Mouse (Mus musculus) embryonic facial prominence, embryonic 14.5 days (tissue): ENCODE measurements at regions not wholly inside any gene's neighbourhood (a gene's known extent, or its start where the extent isn't known, plus 50 kb on each side); places are given as distances from the start of the nearest gene placed in this dataset.

ENCODE experiments used
- ATAC-seq: fragments of 200-750 bp; cut with Nextera tagmentation; 2 replicates; pipeline ENCODE4 v1.8.0; 2017; ENCODE audit warnings: low read depth, moderate number of reproducible peaks, moderate TSS enrichment
- DNase-seq: peaks from one replicate; pipeline ENCODE4 v3.0.0-alpha.2; 2015; ENCODE audit warnings: low spot score
- H3K27ac ChIP-seq: fragments of 300-500 bp; sonication (generic); replicated peaks from 2 replicates; pipeline ENCODE4 v1.5.1; 2014; ENCODE audit warnings: low read depth, mild to moderate bottlenecking, low read length, moderate library complexity
- H3K27me3 ChIP-seq: fragments of 300-500 bp; sonication (generic); replicated peaks from 2 replicates; pipeline ENCODE4 v1.6.1; 2014; ENCODE audit warnings: low read length; ENCODE audit not compliant: control insufficient read depth, insufficient read depth
- H3K36me3 ChIP-seq: fragments of 300-500 bp; sonication (generic); 2 replicates; pipeline ENCODE4 v1.6.1; 2014; ENCODE audit warnings: low read length, mixed read lengths; ENCODE audit not compliant: control insufficient read depth, insufficient read depth
- H3K4me1 ChIP-seq: fragments of 300-500 bp; sonication (generic); 2 replicates; pipeline ENCODE4 v1.6.1; 2014; ENCODE audit warnings: antibody characterized with exemption, low read length; ENCODE audit not compliant: control insufficient read depth, insufficient read depth
- H3K4me2 ChIP-seq: fragments of 300-500 bp; sonication (generic); 2 replicates; pipeline ENCODE4 v1.6.1; 2014; ENCODE audit warnings: low read depth, mild to moderate bottlenecking, low read length, moderate library complexity, mixed read lengths
- H3K4me3 ChIP-seq: fragments of 300-500 bp; sonication (generic); 2 replicates; pipeline ENCODE4 v1.5.1; 2014; ENCODE audit warnings: low read depth, mild to moderate bottlenecking, low read length
- H3K9ac ChIP-seq: fragments of 300-500 bp; sonication (generic); 2 replicates; pipeline ENCODE4 v1.6.1; 2014; ENCODE audit warnings: low read depth, mild to moderate bottlenecking, low read length, moderate library complexity, mixed read lengths
- H3K9me3 ChIP-seq: fragments of 300-500 bp; sonication (generic); 2 replicates; pipeline ENCODE4 v1.6.1; 2016; ENCODE audit warnings: low read length; ENCODE audit not compliant: control insufficient read depth
- WGBS: fragments of 180-500 bp; shearing (Covaris S2); extraction: QIAGEN DNeasy Blood & Tissue Kit; methylation state at CpG from one replicate; pipeline ENCODE4 v1.1.7; 2014; 5-methylcytosine and 5-hydroxymethylcytosine counted together

DNA sequence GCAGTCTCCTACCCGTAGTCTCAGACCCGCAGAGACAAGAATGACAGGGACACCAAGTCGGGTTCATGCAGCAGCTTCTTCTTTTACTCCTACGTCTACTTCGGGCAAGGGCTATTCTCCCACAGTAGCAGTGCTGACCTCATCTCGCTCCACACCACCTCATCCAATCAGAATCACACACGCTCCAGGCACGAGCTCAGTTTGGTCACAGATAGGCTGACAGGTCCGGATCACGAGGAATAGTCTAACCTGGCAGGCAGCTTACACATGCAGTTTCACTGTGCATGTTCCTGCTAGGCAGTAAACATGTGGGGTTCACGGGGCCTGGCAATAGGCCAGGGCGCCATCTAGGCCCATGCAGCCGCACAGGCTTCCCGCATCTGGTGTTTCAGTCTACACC is 260.7 kb upstream of the Hs3st1 start:
- H3K9me3 ChIP-seq = no peaks in the 10 kb centered on the region
- no peak overlapping the region for H3K4me3 ChIP-seq
- H3K27me3 ChIP-seq = no peaks in the 10 kb centered on the region
- WGBS = 82% methylated on average over 14 of the region's 14 CpGs
- ATAC-seq = no peak
- H3K4me2 ChIP-seq = no peak overlapping the region
- no peak overlapping the region for H3K27ac ChIP-seq
- no peak for DNase-seq
- no peaks in the 10 kb centered on the region for H3K36me3 ChIP-seq
- no peak overlapping the region for H3K9ac ChIP-seq
- no peaks in the 10 kb centered on the region for H3K4me1 ChIP-seq

DNA sequence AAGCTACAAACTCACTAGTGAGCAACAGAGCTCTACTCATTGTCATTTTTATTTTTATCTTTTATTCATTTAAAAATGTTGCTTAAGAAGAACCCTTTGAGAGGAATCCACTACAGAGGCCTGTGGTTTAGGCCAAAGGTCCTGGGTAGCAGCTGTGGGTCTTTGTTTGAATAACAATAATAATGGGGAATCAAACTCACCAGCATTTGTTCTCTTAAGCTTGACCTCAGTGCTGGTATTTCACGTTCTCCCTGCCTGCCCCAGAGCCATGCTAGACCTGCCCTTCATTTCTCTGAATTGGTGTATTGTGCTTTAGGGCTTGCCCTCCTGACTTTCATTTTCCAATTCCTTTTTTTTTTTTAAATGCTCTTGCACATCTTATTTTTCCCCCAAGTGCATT is 232.8 kb upstream of the Hs3st1 start:
- Histone ChIP-seq H3K4me2 (no peak overlapping the region), H3K9me3 (no peaks in the 10 kb centered on the region), H3K9ac (no peak overlapping the region), H3K27me3 (no peaks in the 10 kb centered on the region), H3K4me3 (no peak overlapping the region), H3K36me3 (no peaks in the 10 kb centered on the region), H3K4me1 (no peaks in the 10 kb centered on the region), H3K27ac (no peak overlapping the region)
- ATAC-seq (no peak), DNase-seq (no peak)
- 6% methylated on average over 1 of the region's 1 CpGs for WGBS

DNA sequence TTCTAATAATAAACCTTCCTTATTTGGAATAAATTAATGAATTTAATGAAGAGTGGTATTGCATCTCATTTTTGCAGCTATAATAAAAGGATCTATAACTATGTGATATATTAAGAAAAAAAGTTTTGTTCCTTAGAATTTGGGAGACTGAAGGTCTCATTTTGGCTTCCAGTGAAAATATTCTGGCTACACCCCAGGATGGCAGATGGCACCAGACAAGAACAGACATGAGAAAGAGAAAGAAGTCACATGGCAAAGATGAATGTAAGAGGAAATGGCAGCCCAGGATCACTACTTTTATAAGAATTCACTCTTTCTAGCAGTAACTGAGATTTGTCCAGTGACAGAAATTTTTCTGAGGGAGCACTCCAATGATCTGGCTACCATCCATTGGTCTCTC is 209.1 kb upstream of the Hs3st1 start:
- H3K27ac ChIP-seq = no peak overlapping the region
- no peaks in the 10 kb centered on the region for H3K36me3 ChIP-seq
- no peaks in the 10 kb centered on the region for H3K27me3 ChIP-seq
- no peaks in the 10 kb centered on the region for H3K4me1 ChIP-seq
- H3K9me3 ChIP-seq = no peaks in the 10 kb centered on the region
- H3K4me2 ChIP-seq = no peak overlapping the region
- no peak for DNase-seq
- ATAC-seq = no peak
- no peak overlapping the region for H3K9ac ChIP-seq
- H3K4me3 ChIP-seq = no peak overlapping the region

DNA sequence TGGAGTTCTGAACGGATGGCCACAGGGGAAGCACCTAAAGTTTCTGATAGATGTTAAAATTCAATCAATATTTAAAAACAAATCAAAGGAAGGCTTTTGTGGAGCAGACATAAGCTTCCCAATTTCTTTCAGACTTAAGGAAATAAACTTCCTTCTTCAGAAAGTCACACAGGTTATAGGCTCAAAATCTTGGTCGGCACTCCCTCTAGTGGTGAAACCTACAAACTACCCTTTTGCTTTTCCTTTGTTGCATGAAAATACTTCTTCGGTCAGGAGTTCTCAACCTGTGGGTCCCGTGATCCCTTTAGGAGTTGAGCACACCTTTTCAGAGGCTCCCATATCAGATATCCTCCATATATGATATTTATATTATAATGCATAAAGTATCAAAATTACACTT is 205.7 kb upstream of the Hs3st1 start:
- H3K27me3 ChIP-seq = no peaks in the 10 kb centered on the region
- no peaks in the 10 kb centered on the region for H3K36me3 ChIP-seq
- ATAC-seq (no peak), DNase-seq (peak; percentile 30)
- H3K27ac ChIP-seq = no peak overlapping the region
- H3K9me3 ChIP-seq = no peaks in the 10 kb centered on the region
- no peaks in the 10 kb centered on the region for H3K4me1 ChIP-seq
- WGBS = 27% methylated on average over 4 of the region's 4 CpGs
- no peak overlapping the region for H3K4me3 ChIP-seq
- H3K9ac ChIP-seq = no peak overlapping the region
- no peak overlapping the region for H3K4me2 ChIP-seq

DNA sequence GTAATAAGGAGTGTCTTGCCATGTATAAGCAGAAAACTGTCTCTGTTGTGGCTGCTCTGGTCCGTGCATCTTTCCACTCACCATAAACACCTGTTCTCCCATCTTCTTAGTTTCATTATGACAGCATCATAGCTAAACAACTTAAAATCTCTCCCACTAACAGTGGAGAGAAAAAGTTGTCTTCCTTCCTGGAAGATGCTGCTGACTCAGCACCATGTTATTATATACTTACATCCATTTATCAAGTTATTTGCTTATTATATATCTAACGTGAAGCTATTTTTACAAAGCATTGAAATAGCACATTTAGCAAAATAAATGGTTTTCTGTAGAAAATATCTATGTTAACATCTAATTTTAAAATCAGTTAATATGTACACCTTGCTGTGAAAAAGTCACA is 180.3 kb upstream of the Hs3st1 start:
- Histone ChIP-seq H3K27me3 (no peaks in the 10 kb centered on the region), H3K4me1 (no peaks in the 10 kb centered on the region), H3K9me3 (no peaks in the 10 kb centered on the region), H3K9ac (no peak overlapping the region), H3K36me3 (no peaks in the 10 kb centered on the region), H3K4me2 (no peak overlapping the region), H3K27ac (no peak overlapping the region), H3K4me3 (no peak overlapping the region)
- ATAC-seq (no peak), DNase-seq (no peak)
- WGBS = 79% methylated on average over 2 of the region's 2 CpGs

DNA sequence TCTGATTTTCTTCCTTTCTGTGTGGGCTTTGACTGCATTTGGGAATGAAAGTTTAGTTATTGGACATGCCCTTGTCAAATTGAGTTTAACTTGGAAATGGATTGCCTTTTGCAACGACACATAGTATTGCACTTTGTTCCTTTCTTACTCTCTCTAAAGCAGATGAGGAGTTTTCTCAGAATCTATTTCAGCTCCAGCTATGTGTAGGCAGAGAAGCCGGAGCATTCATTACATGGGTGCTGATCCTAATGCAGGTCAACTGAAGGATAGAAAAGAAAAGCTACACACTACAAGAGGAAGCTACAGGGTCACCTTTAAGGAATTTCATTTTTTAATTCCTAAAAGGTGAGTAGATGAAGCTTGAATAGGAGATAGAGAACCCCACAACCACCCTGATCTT is 176.6 kb upstream of the Hs3st1 start:
- no peak overlapping the region for H3K27ac ChIP-seq
- no peak overlapping the region for H3K9ac ChIP-seq
- H3K9me3 ChIP-seq = no peaks in the 10 kb centered on the region
- WGBS = 78% methylated on average over 2 of the region's 2 CpGs
- H3K4me3 ChIP-seq = no peak overlapping the region
- DNase-seq (no peak), ATAC-seq (no peak)
- no peak overlapping the region for H3K4me2 ChIP-seq
- H3K36me3 ChIP-seq = no peaks in the 10 kb centered on the region
- no peaks in the 10 kb centered on the region for H3K27me3 ChIP-seq
- no peaks in the 10 kb centered on the region for H3K4me1 ChIP-seq

DNA sequence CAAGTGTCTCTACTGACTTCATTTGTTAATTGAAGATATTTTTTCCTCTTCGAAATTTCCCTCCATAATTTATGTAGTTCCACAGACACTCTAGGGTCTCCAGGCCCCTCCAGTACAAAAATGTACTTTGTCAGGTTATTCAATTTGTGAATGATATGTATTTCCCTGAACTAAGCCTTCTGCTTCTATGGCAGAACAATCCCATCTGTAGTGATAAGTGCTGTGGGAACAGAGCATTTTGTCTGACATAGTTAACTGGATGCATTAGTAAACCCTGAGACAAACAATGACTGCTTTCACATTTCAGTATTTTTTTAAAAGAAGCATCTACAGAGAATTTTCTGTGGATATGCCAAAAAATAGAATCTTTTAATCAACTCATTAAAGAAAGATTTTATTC is 154.1 kb upstream of the Hs3st1 start:
- no peak overlapping the region for H3K27ac ChIP-seq
- no peaks in the 10 kb centered on the region for H3K9me3 ChIP-seq
- WGBS = 78% methylated on average over 1 of the region's 1 CpGs
- ATAC-seq = no peak
- no peaks in the 10 kb centered on the region for H3K4me1 ChIP-seq
- no peaks in the 10 kb centered on the region for H3K36me3 ChIP-seq
- H3K27me3 ChIP-seq = no peaks in the 10 kb centered on the region
- DNase-seq = no peak
- no peak overlapping the region for H3K4me2 ChIP-seq
- no peak overlapping the region for H3K9ac ChIP-seq
- no peak overlapping the region for H3K4me3 ChIP-seq

DNA sequence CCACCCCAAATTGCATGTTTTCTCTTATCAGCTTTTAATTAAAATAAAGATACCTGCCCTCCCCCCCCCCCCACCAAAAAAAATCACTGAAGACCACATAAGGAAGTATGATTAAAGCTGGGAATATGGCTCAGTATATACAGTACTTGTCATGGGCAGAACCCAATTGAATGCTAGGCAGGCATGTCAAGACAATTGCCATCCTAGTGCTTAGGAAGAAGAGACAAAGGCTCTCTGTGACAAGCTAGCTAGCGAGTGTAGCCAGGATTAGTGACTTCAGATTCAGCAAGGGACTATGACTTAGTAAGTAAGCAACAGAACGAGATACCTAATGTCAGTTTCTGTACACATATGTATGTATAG is 116.4 kb upstream of the Hs3st1 start:
- H3K27ac ChIP-seq = no peak overlapping the region
- DNase-seq (no peak), ATAC-seq (no peak)
- H3K4me3 ChIP-seq = no peak overlapping the region
- no peaks in the 10 kb centered on the region for H3K27me3 ChIP-seq
- H3K4me2 ChIP-seq = no peak overlapping the region
- H3K36me3 ChIP-seq = no peaks in the 10 kb centered on the region
- WGBS = 77% methylated on average over 2 of the region's 2 CpGs
- no peak overlapping the region for H3K9ac ChIP-seq
- H3K9me3 ChIP-seq = no peaks in the 10 kb centered on the region
- no peaks in the 10 kb centered on the region for H3K4me1 ChIP-seq

DNA sequence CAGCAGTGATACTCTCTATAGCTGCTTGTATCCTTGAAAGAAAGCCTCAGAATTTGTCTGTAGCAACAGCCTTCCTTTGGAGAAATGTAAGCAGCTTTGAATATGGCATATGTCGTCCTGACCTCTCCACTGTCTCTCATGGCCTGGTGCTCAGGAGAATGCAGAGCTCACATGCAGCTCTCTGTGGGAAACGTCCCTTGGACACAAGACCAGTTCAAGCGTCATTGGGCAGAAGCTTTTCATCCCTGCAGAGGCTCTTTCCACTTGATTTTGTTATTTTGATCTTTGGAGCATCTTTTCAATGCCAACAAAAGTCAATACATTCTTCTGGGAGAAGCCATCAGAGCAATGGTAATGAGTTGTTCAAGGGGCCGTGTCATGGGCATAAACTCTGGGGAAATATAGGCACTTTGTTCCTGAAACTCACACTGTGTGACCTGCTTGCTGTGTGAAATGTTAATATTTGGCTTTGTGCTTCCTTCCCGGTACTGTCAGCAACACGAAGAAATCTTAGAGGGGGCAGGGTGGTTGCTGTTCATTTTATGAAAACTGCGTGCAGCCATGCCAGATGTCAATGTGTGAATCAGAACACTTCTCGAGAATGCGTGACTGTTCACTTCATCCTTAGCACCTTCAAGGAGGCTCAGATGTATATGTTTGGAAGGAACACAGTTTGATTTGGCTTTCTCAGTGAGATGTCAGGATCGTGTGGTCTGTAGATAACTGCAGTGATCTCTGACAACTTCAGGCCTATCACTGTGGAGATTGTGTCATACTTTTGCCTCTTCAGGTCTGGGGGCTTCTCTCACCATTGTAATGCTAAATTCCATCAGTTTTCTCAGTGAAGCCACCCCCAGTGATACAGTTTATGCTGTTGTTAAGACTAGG is 115.8 kb upstream of the Hs3st1 start:
- no peaks in the 10 kb centered on the region for H3K27me3 ChIP-seq
- H3K4me2 ChIP-seq = no peak overlapping the region
- H3K36me3 ChIP-seq = no peaks in the 10 kb centered on the region
- H3K9ac ChIP-seq = no peak overlapping the region
- no peak for ATAC-seq
- H3K4me3 ChIP-seq = no peak overlapping the region
- no peaks in the 10 kb centered on the region for H3K4me1 ChIP-seq
- WGBS = 63% methylated on average over 10 of the region's 10 CpGs
- no peak overlapping the region for H3K27ac ChIP-seq
- H3K9me3 ChIP-seq = no peaks in the 10 kb centered on the region
- no peak for DNase-seq
